Mouse (Mus musculus) megakaryocyte, embryonic 14.5 days (primary cell): ENCODE measurements around the gene Dst. TPM values are rescaled to one million over a fixed set of nuclear protein-coding genes. Genes with fewer than 3 reads are reported as not detected.
A peak's percentile ranks its signal among the peaks of the same experiment; 100 is the strongest.
"Not testable (repeated sequence)": the region's sequence is repeated elsewhere in the genome, so short reads cannot be mapped to it uniquely, and the experiment has no call there.

Experiments
- H3K27me3 ChIP-seq: replicated peaks from 2 replicates; pipeline ENCODE3; 2012; ENCODE audit warnings: inconsistent platforms
- H3K36me3 ChIP-seq: replicated peaks from 2 replicates; pipeline ENCODE3; 2012; ENCODE audit warnings: low read length, inconsistent platforms, mixed read lengths
- H3K4me1 ChIP-seq: 2 replicates; pipeline ENCODE4 v1.6.1; 2012; ENCODE audit warnings: inconsistent platforms
- H3K4me3 ChIP-seq: replicated peaks from 2 replicates; pipeline ENCODE3; 2012; ENCODE audit warnings: moderate library complexity, mild to moderate bottlenecking, inconsistent platforms
- H3K9me3 ChIP-seq: 2 replicates; pipeline ENCODE4 v1.6.1; 2012; ENCODE audit warnings: inconsistent platforms
- FLI1 ChIP-seq: IDR thresholded peaks from 2 replicates; pipeline ENCODE4 v1.6.1; 2012; ENCODE audit warnings: low read length, inconsistent platforms, mixed read lengths
- GATA1 ChIP-seq: IDR thresholded peaks from 3 replicates; pipeline ENCODE4 v1.6.1; 2012; ENCODE audit warnings: mixed read lengths, low read length, inconsistent platforms, borderline replicate concordance
- polyA plus RNA-seq: library from polyadenylated mRNA; stranded (reverse); fragments of >175 nt; gene quantifications from 2 replicates; pipeline ENCODE4 v1.2.3, GENCODE M21; 2012; ENCODE audit warnings: low replicate concordance; ENCODE audit not compliant: insufficient read depth

Gene Dst
- polyA plus RNA-seq, 1 experiment = 4.2 TPM

DNA sequence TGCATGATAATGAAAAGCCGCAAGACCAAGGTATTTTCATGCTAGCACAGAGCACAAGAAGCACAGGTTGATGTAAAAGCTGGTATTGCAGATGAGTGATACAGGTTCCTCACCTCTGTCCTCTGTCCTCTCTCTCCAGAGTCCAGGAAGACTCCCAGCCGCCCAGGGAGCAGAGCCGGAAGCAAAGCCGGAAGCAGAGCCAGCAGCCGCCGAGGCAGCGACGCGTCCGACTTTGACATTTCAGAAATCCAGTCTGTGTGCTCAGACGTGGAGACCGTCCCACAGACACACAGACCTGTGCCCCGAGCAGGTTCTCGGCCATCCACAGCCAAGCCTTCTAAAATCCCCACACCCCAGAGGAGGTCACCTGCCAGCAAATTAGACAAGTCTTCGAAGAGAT, 399.2 kb downstream of the Dst start:
- Histone ChIP-seq H3K27me3 (no peaks in the 10 kb centered on the region), H3K36me3 (peaks cover 10% of the 10 kb centered on the region), H3K4me3 (no peak overlapping the region), H3K9me3 (peaks cover 7% of the 10 kb centered on the region; the same call in 1 of the 2 replicates), H3K4me1 (no peaks in the 10 kb centered on the region)
- TF ChIP-seq FLI1 (no peak), GATA1 (no peak)

DNA sequence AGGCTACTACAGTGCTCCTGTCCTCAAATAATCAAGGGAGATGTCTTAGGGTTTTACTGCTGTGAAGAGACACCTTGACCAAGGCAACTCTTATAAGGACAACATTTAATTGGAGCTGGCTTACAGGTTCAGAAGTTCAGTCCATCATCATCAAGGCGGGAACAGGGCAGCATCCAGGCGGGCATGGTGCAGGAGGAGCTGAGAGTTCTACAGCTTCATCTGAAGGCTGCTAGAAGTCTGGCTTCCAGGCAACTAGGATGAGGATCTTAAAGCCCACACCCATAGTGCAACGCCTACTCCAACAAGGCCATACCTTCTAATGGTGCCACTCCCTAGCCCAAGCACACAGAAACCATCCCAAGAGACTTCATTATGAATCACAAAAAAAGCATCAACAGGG, 400.8 kb downstream of the Dst start:
- H3K4me3 ChIP-seq, H3K36me3 ChIP-seq, H3K4me1 ChIP-seq, H3K27me3 ChIP-seq, H3K9me3 ChIP-seq: not testable (repeated sequence)

DNA sequence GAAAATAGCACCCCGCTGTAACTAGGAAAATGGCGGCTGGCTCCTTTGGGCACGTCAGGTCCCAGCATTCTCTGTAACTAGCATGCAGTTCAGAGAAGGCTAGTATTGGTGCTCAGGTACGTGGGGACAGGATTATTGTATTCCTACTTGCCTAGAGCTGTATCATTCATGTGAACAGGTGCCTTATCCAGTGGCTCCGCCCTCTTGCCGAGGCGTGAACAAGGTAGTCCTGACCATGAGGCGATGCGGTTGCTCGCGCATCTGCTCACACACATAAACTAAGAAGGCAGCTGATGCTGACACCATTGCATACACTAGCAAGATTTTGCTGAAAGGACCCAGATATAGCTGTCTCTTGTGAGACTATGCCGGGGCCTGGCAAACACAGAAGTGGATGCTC, 401.4 kb downstream of the Dst start:
- H3K4me1 ChIP-seq = no peaks in the 10 kb centered on the region
- 0 out of 2 replicates have a peak, but pooled peaks cover 2% of the 10 kb centered on the region for H3K9me3 ChIP-seq
- H3K36me3 ChIP-seq = peaks cover 5% of the 10 kb centered on the region
- peak overlapping the region; percentile 14 for H3K4me3 ChIP-seq
- no peaks in the 10 kb centered on the region for H3K27me3 ChIP-seq
- TF ChIP-seq GATA1 = no peak
- TF ChIP-seq FLI1 = no peak

DNA sequence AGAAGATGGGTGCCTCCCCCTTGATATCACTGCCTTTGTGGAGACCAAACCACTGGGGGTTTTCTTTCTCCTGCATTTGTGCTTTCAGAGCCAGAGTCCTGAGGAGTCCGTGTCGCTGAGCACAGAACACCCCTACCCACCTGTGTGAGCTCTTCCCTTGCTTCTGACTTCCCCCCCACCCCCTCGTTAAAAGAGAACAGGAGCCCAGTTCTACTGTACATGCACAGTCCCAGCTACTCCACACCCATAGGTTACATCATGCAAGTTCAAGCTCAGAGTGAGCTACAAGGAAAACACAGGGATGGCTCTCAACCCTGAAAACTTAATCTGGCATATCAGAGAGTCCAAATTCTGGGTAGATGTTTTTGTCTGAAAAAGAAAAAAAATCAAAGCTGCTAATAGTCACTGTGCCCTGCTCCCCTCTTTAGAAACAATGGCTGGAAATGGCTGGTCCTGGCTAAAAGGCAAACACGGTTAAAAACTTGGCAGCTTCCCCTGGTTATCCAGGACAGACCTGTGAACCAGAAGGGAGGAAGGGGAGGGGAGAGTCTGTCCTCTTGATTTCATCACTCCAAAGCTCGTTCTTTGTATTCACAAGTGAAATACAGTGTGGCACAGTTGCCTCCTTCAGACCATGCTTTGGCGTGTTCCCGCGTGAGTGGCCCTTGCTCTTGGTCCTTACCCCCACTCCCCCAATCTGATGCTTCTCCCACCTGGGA, 402.7 kb downstream of the Dst start:
- H3K9me3 ChIP-seq = peaks cover 9% of the 10 kb centered on the region; the same call in 1 of the 2 replicates
- TF ChIP-seq GATA1 (no peak), FLI1 (no peak)
- no peaks in the 10 kb centered on the region for H3K4me1 ChIP-seq

DNA sequence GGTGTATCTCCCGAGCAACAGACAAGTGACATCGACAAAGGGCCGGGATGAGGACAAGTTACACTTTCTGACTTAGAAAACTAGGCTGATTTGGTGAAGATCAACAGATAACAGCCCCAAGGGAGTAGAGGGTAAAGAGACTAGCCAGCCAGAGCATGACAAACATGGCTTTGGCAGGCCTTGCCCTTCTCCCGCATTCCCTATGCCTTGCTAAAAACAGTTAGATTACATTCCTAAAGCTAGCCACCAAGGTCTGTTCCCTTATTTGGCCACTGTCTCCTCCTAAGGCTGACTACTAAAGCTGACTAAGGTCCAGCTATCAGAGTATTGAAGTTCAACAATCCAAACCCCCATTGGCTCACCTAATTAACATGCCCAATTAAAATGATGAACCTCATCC, 404.8 kb downstream of the Dst start:
- TF ChIP-seq GATA1 = no peak
- no peak for TF ChIP-seq FLI1
- no peaks in the 10 kb centered on the region for H3K27me3 ChIP-seq
- no peaks in the 10 kb centered on the region for H3K4me1 ChIP-seq
- no peaks in the 10 kb centered on the region for H3K36me3 ChIP-seq
- no peak overlapping the region for H3K4me3 ChIP-seq
- peaks cover 9% of the 10 kb centered on the region; the same call in 1 of the 2 replicates for H3K9me3 ChIP-seq

More for the DNA sequence above, 402.7 kb downstream of the Dst start:
- no peaks in the 10 kb centered on the region for H3K27me3 ChIP-seq
- no peak overlapping the region for H3K4me3 ChIP-seq
- peaks cover 5% of the 10 kb centered on the region for H3K36me3 ChIP-seq

DNA sequence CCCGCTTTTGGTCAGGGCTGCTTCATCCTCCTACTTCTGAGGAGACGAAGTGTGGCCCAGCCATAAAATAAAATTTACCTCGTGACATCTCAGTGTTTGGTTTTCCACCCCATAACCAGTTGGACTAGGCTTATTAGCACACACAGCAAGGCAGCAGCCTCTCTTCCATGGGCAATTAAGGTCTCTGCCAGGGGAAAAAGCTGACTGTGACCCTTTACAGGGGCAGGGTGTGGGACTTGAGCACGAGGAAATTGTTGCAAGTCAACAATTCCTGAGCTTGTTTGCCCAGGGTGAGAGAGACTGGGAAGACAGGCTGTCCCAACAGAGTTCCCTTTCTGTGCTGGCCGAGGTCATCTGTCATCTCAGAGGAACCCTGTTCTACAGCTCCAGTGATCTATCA, 407.4 kb downstream of the Dst start:
- Histone ChIP-seq H3K9me3 (peaks cover 9% of the 10 kb centered on the region; the same call in 1 of the 2 replicates), H3K4me1 (no peaks in the 10 kb centered on the region), H3K27me3 (no peaks in the 10 kb centered on the region), H3K4me3 (no peak overlapping the region), H3K36me3 (no peaks in the 10 kb centered on the region)
- no peak for TF ChIP-seq FLI1
- TF ChIP-seq GATA1 = no peak

DNA sequence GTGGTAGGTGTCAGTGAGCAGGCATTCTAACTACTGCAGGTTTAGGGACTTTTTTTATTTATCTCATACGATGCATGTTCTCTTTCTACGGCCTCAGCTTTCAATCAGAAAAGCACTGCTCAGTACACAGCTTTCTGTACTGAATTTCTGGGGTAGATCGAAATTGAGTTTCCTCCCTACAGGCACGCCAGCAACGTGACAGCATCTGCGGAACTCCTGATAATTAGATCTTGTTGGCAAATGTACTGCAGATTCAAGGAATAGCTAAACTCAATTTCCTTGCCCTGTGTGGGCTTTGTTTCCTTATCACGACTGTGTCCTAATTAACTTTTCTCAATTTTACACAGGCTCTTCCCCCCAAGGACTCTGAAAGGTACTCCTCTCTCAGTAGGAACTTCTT, 416.2 kb downstream of the Dst start:
- Histone ChIP-seq H3K4me3 (no peak overlapping the region), H3K27me3 (no peaks in the 10 kb centered on the region), H3K4me1 (no peaks in the 10 kb centered on the region), H3K36me3 (no peaks in the 10 kb centered on the region), H3K9me3 (no peaks in the 10 kb centered on the region)
- no peak for TF ChIP-seq GATA1
- no peak for TF ChIP-seq FLI1

DNA sequence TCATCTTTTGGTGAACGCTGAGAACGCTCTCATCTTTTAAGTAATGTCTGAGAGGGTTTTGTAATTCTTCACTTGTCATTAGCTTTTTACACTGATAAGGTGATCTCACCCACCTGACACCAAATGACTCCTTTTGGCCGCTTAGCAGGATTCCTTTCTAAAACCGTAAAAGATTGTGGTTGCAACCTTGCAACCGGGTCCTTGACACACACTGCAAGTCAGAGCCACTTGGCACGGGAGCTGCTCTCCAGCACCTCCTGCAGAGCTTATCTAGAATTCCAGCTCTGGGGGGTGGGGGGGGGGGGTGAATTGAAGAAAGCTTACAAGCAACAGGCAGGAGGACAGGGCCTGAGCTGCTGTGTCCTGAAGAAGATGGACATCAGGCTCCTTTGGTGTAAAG, 420.6 kb downstream of the Dst start:
- Histone ChIP-seq H3K4me3 (no peak overlapping the region), H3K27me3 (no peaks in the 10 kb centered on the region), H3K9me3 (no peaks in the 10 kb centered on the region), H3K36me3 (no peaks in the 10 kb centered on the region), H3K4me1 (no peaks in the 10 kb centered on the region)
- no peak for TF ChIP-seq FLI1

DNA sequence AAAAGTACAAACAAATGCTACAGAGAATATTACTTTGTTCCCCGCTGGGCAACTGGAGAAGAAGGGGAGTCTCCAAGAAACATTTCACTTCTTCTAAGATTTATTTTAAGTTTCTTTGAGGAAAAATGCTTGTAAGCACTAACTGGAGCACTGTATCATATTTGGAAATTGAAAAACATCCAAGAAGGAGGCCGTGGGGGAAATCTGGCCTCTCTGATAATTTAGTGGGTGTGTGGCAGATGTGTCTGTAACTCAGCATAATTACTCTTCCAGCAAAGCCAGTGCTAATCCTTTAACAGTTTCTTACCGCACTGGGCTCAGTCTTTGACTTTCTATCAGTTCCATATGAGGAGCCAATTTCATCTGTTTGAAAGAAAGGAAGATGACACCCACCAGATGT, 423.7 kb downstream of the Dst start:
- Histone ChIP-seq H3K27me3 (no peaks in the 10 kb centered on the region), H3K9me3 (no peaks in the 10 kb centered on the region; the same call in 1 of the 2 replicates), H3K4me3 (no peak overlapping the region), H3K4me1 (no peaks in the 10 kb centered on the region), H3K36me3 (no peaks in the 10 kb centered on the region)
- TF ChIP-seq GATA1 = no peak
- no peak for TF ChIP-seq FLI1

Other genes starting within 250 kb of the Dst start
- 1.4 and 2.1 TPM in 2 replicates for gene Prim2, start 238.4 kb upstream of the Dst start, polyA plus RNA-seq
- 0.45 TPM in 1 of 2 replicates, not detected in the other for gene Rab23, start 188.3 kb upstream of the Dst start, polyA plus RNA-seq
- gene Bag2, start 150.4 kb upstream of the Dst start, polyA plus RNA-seq = 4.8 and 13.0 TPM in 2 replicates
- gene Zfp451, start 93.6 kb upstream of the Dst start, polyA plus RNA-seq = 1.8 and 2.0 TPM in 2 replicates
- not detected in 2 replicates for gene Bend6, start 409 bp upstream of the Dst start, polyA plus RNA-seq